Mouse (Mus musculus) lung, postnatal 4 days (tissue): Measurements from ENCODE around the gene Dmkn.
"Not testable (repeated sequence)": the region's sequence is repeated elsewhere in the genome, so short reads cannot be mapped to it uniquely, and the experiment has no call there.

Experiments
- DNase-seq, 2 experiments: peaks; one replicate each; pipeline ENCODE4 v3.0.0; 2021

The Dmkn gene

GRCm38 (mm10) chr7:30763456-30763855 is at the start of gene Dmkn:
Gene Dmkn (plus strand): TSS chr7:30763756.
- no peak for DNase-seq

DNA sequence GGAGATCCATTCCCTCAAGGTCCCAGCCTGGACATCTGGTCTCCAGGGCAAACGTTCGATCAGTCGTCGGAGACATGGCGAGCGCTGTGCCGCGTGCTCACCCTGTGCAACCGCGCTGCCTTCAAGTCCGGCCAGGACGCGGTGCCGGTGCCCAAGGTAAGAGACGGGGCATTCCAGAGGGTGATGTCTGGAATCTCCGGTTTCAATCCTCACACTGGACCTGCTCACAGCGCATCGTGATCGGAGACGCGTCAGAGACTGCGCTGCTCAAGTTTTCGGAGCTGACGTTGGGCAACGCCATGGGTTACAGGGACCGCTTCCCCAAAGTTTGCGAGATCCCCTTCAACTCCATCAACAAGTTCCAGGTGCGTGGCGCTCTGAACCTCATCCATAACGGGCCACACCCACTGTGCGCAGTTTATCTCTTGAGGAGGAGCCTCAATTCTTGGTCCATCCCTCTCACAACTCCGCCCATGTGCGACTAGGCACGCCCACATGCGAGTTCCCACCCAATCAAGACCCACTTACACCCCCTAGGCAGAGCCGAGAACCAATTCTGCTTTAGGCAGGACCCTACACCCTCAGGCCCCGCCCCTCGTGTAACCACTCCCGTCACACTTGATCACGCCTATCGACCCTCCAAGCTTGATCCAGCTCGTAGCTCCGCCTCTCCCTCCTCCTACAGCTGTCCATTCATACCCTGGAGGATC is 46.4 kb upstream of the Dmkn start:
- peak; percentile 71 to 72 for DNase-seq

DNA sequence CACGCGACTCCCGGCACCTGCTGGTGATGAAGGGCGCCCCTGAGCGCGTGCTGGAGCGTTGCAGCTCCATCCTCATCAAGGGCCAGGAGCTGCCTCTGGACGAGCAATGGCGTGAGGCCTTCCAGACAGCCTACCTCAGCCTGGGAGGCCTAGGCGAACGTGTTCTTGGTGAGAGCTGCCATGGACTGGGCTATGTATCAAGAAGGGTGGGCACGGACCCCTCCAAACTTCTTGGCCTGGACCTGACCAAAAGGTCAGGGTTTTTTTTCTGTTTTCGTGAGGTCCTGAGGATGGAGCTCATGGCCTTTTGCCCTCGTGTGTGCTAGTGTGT is 45.9 kb upstream of the Dmkn start:
- DNase-seq = no peak

DNA sequence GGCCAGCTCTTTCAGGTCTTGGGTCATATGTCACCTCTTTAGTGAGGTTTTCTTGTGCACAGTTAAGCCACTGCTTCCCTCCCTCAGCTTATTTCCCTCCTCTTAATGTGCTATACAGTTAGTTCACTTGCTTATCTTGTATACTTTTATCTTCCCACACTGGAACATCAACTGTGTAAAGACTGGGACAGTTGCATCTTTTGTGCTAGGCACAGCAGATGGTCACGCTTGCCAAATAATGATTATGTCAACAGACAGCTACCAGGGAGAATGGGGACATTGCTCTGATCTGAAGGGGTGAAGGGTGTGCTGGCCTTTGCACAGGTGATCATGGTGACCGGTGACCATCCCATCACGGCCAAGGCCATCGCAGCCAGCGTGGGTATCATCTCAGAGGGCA is 43.9 kb upstream of the Dmkn start:
- no peak for DNase-seq

GRCm38 (mm10) chr7:30721286-30721685 is 42.3 kb upstream of the Dmkn start:
- no peak for DNase-seq

DNA sequence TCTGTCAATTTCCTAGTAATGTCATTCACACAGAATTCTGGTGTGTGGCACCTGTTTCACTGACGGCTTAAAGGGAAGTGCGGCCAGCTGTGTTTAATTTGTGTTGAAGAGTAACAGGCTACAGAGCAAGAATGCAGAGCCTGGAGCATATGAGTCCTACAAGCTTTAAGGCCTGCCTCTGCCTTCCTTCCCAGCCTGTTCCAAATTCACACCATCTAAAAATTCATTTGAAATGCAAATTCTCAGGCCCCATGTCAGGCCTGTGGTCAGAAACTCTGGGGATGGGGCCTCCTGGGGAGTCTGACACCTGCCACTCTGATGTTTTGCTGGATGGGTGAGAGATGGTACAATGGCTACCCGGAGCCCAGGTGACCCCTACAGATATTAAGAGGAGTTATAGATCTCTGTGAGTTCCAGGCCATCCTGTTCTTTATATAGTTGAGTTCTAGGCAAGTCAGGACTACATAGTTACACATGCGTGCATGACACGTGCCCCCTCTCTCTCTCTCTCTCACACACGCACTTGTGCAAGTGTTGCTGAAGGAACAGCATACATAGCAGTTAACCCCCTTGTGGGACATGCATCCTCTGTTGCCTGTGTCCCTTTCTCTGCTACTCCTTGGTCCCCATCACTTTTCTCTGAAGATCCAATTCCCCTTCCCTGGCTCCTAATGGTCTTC is 40.1 kb upstream of the Dmkn start:
- DNase-seq = no peak

DNA sequence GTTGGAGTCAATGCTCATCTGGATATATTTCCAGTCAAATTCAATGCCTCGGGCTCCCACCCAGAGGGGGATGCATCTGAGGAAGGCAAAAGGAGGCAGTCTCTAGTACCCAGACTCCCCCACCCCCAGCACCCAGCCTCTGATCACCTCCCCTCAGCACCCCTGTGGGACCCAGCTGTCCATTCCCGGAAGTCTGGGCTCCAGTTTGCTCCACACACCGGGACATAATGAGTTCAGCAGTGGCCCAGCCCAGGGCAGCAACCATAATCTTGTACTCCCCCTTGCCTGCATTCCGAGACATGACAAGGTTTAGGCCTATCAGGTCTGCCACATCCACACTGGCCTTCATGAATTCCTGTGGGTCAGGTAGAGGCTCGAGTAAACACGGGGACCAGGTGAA is 35.3 kb upstream of the Dmkn start:
- no peak for DNase-seq

- no peak for DNase-seq
These were observed 34.7 kb upstream of the Dmkn start for GRCm38 (mm10) chr7:30728739-30729395.

DNA sequence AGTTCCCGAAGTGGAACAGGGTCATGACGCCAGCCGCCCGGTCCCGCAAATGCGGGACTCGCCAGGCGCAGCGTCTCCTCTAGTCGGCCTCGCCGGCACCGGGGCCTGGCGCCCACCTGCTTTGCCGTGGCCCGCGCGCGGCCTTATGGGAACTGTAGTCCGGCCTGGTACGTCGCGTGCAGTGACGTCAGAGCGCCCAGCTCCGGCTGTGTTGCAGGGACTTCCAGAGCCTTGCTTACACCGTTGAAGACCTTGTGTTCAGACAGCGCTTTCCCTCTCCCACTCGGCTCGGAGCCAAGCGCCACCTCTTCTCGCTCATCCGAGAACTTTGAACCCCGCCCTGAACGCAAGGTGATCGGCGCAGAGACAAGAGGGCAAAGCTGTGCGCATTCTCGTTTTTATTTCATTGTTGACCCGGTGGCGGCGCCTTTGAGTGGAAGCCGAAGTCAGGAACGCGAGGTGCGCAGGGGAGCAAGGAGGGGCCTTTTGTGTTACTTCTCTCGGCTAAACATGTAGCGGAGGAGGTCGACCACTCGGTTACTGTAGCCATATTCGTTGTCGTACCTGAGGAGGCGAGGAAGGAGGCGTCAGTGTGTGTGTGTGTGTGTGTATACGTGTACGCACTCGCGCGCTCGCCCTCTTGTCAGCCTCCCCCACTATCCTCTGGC is 34.0 kb upstream of the Dmkn start, which contains the start of gene Tmem147:
Gene Tmem147 (minus strand): TSS at position 145 of the 668 bp plus-strand sequence.
- DNase-seq = peak; percentile 95

DNA sequence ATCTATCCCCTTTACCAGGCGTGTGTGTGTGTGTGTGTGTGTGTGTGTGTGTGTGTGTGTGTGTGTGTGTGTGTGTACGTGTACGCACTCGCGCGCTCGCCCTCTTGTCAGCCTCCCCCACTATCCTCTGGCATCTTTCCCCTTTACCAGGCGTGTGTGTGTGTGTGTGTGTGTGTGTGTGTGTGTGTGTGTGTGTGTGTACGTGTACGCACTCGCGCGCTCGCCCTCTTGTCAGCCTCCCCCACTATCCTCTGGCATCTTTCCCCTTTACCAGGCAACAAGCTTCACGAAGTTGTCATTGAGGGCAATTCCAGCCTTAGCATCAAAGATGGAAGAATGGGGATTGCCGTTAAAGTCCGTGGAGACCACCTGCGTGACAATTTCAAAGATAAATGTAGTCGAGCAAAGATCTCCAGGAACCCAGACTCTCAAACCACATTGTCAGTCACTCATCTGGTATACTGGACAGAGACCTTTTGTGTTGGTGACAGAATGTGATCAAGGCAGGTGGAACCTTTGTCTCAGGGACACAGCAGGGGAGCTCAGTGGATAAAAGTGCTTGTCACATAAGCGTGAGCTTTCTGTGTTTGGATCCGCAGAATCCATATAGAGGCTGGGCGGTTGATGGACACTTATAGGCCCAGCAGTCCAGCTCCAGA is 33.4 kb upstream of the Dmkn start:
- DNase-seq = not testable (repeated sequence)

GRCm38 (mm10) chr7:30736211-30736610 is 27.3 kb upstream of the Dmkn start:
- no peak for DNase-seq

DNA sequence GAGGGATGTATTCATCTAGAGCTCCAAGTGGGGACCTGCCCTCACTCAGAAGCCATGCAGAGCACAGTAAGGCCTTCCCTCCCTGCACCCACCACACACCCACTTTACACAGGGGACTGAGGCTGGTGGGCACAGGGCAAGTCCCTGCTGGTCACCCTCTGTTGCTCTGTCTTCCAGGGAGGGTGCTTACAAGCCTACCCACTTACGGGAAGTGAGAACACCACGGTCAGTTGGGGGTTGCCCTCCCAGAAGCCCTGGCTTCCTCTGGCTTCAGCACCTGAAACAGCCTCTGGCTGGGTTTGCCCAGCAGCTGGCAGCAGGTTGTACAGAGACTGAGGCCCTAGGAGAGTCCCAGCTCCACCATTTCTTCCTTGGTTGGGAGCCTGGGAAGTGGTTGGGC is 21.0 kb upstream of the Dmkn start:
- DNase-seq = not testable (repeated sequence)

DNA sequence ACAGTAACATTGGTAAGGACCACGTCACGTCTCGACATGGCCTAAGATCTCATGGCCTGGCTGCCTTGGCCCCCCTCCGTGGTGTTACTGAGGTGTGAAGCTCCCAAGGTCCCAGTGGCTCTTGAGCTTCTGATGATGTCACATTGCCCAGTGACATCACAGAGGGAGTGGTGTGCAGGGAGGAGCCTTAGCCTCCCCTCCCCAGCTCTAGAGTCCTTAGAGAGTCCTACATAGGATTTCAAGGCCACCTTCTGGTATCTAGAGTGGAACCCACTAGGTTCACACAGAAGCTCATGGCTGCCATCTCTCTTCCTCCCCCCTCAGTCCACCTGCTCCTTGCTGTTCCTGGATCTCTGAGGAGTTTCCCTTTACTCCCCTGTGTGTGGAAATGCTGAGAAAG is 19.9 kb upstream of the Dmkn start, which contains the start of gene Gapdhs:
Gene Gapdhs (minus strand): TSS at position 65 of the 400 bp plus-strand sequence.
- DNase-seq = not testable (repeated sequence)

GRCm38 (mm10) chr7:30744022-30744598 is 19.4 kb upstream of the Dmkn start:
- peak; percentile 77 to 80 for DNase-seq

DNA sequence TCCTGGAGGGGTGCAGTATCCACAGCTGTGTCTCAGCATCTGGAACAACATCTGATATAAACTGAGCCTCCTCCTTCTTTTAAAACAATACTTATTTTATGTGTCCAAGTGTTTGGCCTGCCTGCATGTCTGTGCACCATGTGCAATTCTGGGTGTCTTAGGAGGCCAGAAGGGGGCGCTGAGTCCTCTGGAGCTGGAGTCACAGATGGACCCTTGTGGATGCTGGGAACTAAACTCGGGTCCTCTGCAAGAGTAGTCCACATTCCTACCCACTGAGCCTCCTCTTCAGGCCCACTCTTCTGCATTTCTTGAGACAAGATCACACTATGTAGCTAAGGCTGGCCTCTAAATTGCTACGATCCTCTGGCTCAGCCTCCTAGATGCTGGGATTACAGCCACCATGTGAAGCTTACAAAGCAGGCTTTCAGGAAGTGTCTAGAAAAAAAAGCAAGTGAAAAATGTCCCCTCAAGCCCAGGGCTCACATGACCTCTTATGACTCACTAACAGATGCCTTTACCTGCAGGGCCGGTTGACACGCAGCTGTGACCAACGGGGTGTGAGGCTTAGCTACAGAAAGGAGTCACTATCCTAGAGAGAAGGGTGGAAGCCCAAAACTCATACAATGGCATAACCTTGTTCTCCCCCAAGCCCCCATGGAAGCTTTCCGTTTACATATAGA is 15.9 kb upstream of the Dmkn start:
- DNase-seq = no peak

- DNase-seq = peak in 1 of 2 experiments; percentile 43
These were observed 13.5 kb upstream of the Dmkn start for GRCm38 (mm10) chr7:30749824-30750606.

DNA sequence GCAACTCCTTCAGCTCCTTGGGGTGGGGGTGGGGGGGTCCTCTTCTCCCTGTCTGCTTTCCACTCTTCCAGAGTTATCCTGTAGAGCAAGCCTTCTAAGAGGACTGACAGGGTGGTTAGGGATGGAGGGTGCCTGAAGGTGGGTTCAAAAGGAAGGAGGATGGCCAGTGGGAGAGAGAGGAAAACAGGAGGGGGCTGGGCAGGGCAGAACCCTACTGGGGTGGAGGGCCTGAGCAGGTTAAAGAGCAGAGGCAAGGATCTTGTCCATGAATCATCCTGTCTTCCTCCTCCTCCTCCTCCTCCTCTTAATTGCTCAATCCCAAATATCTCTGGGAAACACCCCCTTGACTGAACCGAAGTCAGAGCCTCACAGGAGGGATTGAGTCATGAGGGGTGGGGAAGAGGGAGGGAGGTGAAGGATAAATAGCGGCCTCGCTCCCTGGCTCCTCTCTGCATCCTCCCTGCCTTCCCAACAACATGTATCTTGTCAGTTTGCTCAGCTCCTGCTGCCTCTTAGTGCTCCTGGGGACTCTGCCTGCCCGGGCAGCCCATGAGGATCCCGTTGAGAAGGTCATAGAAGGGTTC is 12.4 kb upstream of the Dmkn start, which contains the start of gene Sbsn:
Gene Sbsn (plus strand): TSS at position 386 of the 584 bp plus-strand sequence.
- no peak for DNase-seq

DNA sequence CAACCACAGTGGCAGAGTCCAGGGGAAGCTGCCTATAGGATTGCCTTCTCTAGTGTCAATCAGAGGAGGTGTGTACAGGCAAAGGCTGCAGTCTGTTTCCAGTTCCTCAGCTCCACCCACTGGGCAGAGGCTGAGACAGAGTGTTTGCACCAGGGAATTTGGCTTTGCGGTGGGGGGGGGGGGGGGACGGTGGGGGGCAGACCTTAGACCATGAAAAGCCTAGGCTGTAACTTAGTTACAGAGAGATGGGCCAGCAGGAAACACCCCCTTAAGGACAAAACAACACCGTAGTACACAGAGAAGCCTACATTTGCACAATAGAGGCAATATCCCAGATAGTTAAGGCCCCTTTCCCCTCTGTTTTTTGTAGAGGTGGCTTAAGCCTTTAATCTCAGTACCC is 6.6 kb upstream of the Dmkn start:
- no peak for DNase-seq

- DNase-seq = peak in 1 of 2 experiments; percentile 52
These were observed 4.7 kb upstream of the Dmkn start for GRCm38 (mm10) chr7:30758853-30759252.

DNA sequence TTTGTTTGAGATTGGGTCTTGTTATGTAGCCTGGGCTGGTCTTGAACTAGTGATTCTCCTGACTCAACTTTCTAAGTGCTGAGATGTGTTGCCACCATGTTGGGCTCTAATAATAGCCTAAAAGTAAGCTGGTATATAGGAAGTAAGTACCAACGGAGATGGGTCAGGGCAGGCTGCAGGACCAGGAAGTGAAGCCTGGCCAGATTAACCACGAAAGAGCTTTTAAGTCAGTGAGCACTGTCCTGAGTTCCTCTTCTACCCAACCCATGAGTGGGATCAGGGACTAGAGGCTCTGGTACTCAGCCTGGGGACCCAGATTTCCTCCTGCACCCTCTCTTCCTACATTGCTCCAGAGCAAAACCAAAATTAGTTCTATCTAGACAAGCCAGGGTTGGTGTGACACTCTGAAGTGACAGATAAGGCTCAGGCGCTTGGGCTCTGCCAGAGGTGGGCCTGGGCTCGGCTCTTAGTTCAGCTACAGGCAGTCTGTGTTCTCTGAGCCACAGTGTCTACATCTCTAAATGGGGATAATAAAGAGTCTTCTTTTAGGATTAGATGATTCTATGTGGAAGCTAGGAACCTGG is 1.7 kb upstream of the Dmkn start:
- DNase-seq = no peak
